41 mouse cellular contexts compared by ENCODE assay signal in genomic region chr5:25155351-25155750, GRCm38 (mm10). TPM values are rescaled to one million over a fixed set of nuclear protein-coding genes. Genes with fewer than 3 reads are reported as not detected.
"Had no signal": no experiment of that assay in that cellular context is flagged by ENCODE, and none has a peak within 500 bp of the region (broad histone marks: within the 10 kb centered on the region; RNA-seq: fewer than 3 reads in every experiment).

No protein-coding gene starts in this region.

- H3K9me3 ChIP-seq: heart, embryonic 10.5 days; heart, embryonic 13.5 days; heart, embryonic 15.5 days; hindbrain, embryonic 13.5 days; hindbrain, embryonic 15.5 days; intestine, embryonic 15.5 days; limb, embryonic 13.5 days; limb, embryonic 15.5 days had no signal

- H3K4me1 ChIP-seq: heart, embryonic 15.5 days; hindbrain, embryonic 15.5 days; intestine, embryonic 15.5 days; limb, embryonic 13.5 days; limb, embryonic 15.5 days had no signal

- H3K27ac ChIP-seq: heart, embryonic 10.5 days; heart, embryonic 13.5 days; heart, embryonic 15.5 days; hindbrain, embryonic 13.5 days; hindbrain, embryonic 15.5 days; hindbrain, postnatal 0 days; intestine, embryonic 15.5 days; limb, embryonic 13.5 days; limb, embryonic 15.5 days; liver, embryonic 14.5 days had no signal

- H3K27me3 ChIP-seq: heart, embryonic 13.5 days; heart, embryonic 15.5 days; hindbrain, embryonic 13.5 days; hindbrain, embryonic 15.5 days; intestine, embryonic 15.5 days; limb, embryonic 13.5 days; limb, embryonic 15.5 days had no signal

- DNase-seq: forebrain, postnatal 0 days; gastrocnemius, postnatal 14 days; gastrocnemius, postnatal 36 days; heart, adult 18-20 months; heart, postnatal 14 days; heart, postnatal 36 days; kidney, adult 11 months; kidney, adult 8-10 months; kidney, postnatal 14 days; kidney, postnatal 36 days; layer of hippocampus, adult 9-11 months; layer of hippocampus, postnatal 36 days; left cerebral cortex, postnatal 4 days had no signal

- H3K4me2 ChIP-seq: heart, embryonic 13.5 days; heart, embryonic 15.5 days; hindbrain, embryonic 13.5 days; hindbrain, embryonic 15.5 days; intestine, embryonic 15.5 days; limb, embryonic 13.5 days; limb, embryonic 15.5 days; liver, embryonic 11.5 days had no signal

- H3K4me3 ChIP-seq: heart, embryonic 10.5 days; heart, embryonic 13.5 days; heart, embryonic 15.5 days; hindbrain, embryonic 13.5 days; hindbrain, embryonic 15.5 days; intestine, embryonic 15.5 days; limb, embryonic 13.5 days; limb, embryonic 15.5 days had no signal

- H3K9ac ChIP-seq: forebrain, postnatal 0 days; heart, embryonic 13.5 days; heart, embryonic 15.5 days; hindbrain, embryonic 13.5 days; hindbrain, embryonic 15.5 days; intestine, embryonic 15.5 days; limb, embryonic 13.5 days; limb, embryonic 15.5 days; liver, embryonic 14.5 days had no signal

- H3K36me3 ChIP-seq: heart, embryonic 10.5 days; heart, embryonic 13.5 days; heart, embryonic 15.5 days; hindbrain, embryonic 13.5 days; hindbrain, embryonic 15.5 days; intestine, embryonic 15.5 days; limb, embryonic 13.5 days; limb, embryonic 15.5 days had no signal

- ATAC-seq: forebrain, postnatal 0 days; hindbrain, postnatal 0 days; intestine, embryonic 15.5 days had no signal

RNA-seq across cellular contexts. Expression of gene Galntl5, which starts 25.9 kb away (rescaled TPM):
- total RNA-seq: forebrain, postnatal 0 days; gastrocnemius, adult 18-20 months; gastrocnemius, adult 8-10 months; gastrocnemius, postnatal 14 days; gastrocnemius, postnatal 36 days; heart, adult 18-20 months; heart, adult 8-10 months; heart, postnatal 14 days; heart, postnatal 36 days; hematopoietic stem cell, adult 5-6 weeks; hindbrain, postnatal 0 days; layer of hippocampus, adult 18-20 months; layer of hippocampus, adult 8-10 months; layer of hippocampus, postnatal 14 days; layer of hippocampus, postnatal 36 days; left cerebral cortex, adult 18-20 months; left cerebral cortex, adult 8-10 months; left cerebral cortex, postnatal 10 days; left cerebral cortex, postnatal 25 days; left cerebral cortex, postnatal 4 days had no signal
- polyA plus RNA-seq: forebrain, postnatal 0 days; heart, embryonic 10.5 days; heart, embryonic 13.5 days; heart, embryonic 15.5 days; heart, postnatal 0 days; hindbrain, embryonic 11.5 days; hindbrain, embryonic 13.5 days; hindbrain, embryonic 15.5 days; hindbrain, postnatal 0 days; intestine, embryonic 15.5 days; kidney, embryonic 16.5 days; large intestine, adult 2 months; limb, embryonic 11.5 days; limb, embryonic 13.5 days; limb, embryonic 15.5 days; liver, embryonic 11.5 days; liver, embryonic 14.5 days; liver, embryonic 16.5 days had no signal
